Mouse (Mus musculus): Measurements from ENCODE around the gene Cdrt4.

DNA sequence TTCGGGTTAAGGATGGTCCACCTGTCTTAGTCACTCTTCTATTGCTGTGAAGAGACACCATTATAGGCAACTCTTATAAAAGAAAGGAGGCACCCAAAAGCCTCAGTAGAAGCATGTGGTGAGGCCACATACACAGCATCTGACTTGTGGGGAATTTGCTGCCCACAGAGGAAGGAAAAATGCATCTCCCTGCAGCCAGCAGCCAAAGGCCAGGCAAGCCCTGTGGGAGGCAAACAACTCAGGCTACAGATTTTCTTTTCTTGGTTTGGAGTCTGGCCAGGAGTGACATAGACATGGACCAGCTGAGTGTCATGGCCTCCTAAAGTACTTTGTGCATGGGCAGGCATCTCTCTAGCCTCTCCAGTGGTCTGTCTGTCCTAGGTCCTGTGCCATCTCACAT is 1.4 kb upstream of the Cdrt4 start:
- TF ChIP-seq CTCF (IDR thresholded peaks at IDR 0.05; ENCODE audit: control insufficient read depth, insufficient read depth, insufficient replicate concordance, low read depth, low read length) (no peak), POLR2A (IDR thresholded peaks at IDR 0.05; ENCODE audit: control insufficient read depth, low read depth, low read length) (no peak)

Data from testis, adult 2 months (tissue).